Mouse (Mus musculus) T-helper 2 cell (primary cell): Measurements from ENCODE around the gene Traf3.

Experiments used
- in situ Hi-C: fragments of 300-600 bp; cut with MboI, MseI; formaldehyde crosslinking; loops from one replicate; pipeline ENCODE4 v1.15.1; 2025; ENCODE audit warnings: high pct_unique_total_duplicates

Gene Traf3

GRCm38 (mm10) chr12:111246808-111247464, 80.8 kb downstream of the Traf3 start:
- in situ Hi-C loops = no loop called here

- in situ Hi-C loops = no loop called here
Observed at GRCm38 (mm10) chr12:111249095-111249494, 82.9 kb downstream of the Traf3 start.

- in situ Hi-C loops = no loop called here
Observed at GRCm38 (mm10) chr12:111250116-111250515, 83.9 kb downstream of the Traf3 start.

GRCm38 (mm10) chr12:111251227-111251626, 85.1 kb downstream of the Traf3 start:
- in situ Hi-C loops = no loop called here

GRCm38 (mm10) chr12:111263650-111264049, 97.5 kb downstream of the Traf3 start:
- in situ Hi-C loops = no loop called here

GRCm38 (mm10) chr12:111265212-111265611, 99.0 kb downstream of the Traf3 start:
- in situ Hi-C loops = no loop called here

GRCm38 (mm10) chr12:111266592-111266991, 100.4 kb downstream of the Traf3 start:
- in situ Hi-C loops = no loop called here

GRCm38 (mm10) chr12:111267673-111268325, 101.6 kb downstream of the Traf3 start:
- in situ Hi-C loops = no loop called here

GRCm38 (mm10) chr12:111270629-111271277, 104.6 kb downstream of the Traf3 start, which contains the start of gene Amn:
Amn (plus strand) TSS chr12:111271095.
- in situ Hi-C loops = no loop called here

- in situ Hi-C loops = no loop called here
Observed at GRCm38 (mm10) chr12:111271406-111271805, 105.2 kb downstream of the Traf3 start.

GRCm38 (mm10) chr12:111271966-111272365, 105.8 kb downstream of the Traf3 start:
- in situ Hi-C loops = no loop called here

GRCm38 (mm10) chr12:111272420-111272819, 106.2 kb downstream of the Traf3 start:
- in situ Hi-C loops = no loop called here

GRCm38 (mm10) chr12:111274006-111274405, 107.8 kb downstream of the Traf3 start:
- in situ Hi-C loops = no loop called here

- in situ Hi-C loops = no loop called here
Observed at GRCm38 (mm10) chr12:111274447-111275149, 108.4 kb downstream of the Traf3 start.

- in situ Hi-C loops = no loop called here
Observed at GRCm38 (mm10) chr12:111275150-111275841, 109.1 kb downstream of the Traf3 start.

- in situ Hi-C loops = no loop called here
Observed at GRCm38 (mm10) chr12:111276371-111276770, 110.2 kb downstream of the Traf3 start.

- in situ Hi-C loops = no loop called here
Observed at GRCm38 (mm10) chr12:111283573-111283972, 117.4 kb downstream of the Traf3 start.

- in situ Hi-C loops = no loop called here
Observed at GRCm38 (mm10) chr12:111284532-111284931, 118.4 kb downstream of the Traf3 start.

GRCm38 (mm10) chr12:111293025-111293424, 126.9 kb downstream of the Traf3 start:
- in situ Hi-C loops = no loop called here

GRCm38 (mm10) chr12:111301322-111302017, 135.3 kb downstream of the Traf3 start:
- in situ Hi-C loops = no loop called here

GRCm38 (mm10) chr12:111302018-111302345, 135.8 kb downstream of the Traf3 start:
- in situ Hi-C loops = no loop called here
